Mouse (Mus musculus): ENCODE results near the gene Asic2.

The Asic2 gene

DNA sequence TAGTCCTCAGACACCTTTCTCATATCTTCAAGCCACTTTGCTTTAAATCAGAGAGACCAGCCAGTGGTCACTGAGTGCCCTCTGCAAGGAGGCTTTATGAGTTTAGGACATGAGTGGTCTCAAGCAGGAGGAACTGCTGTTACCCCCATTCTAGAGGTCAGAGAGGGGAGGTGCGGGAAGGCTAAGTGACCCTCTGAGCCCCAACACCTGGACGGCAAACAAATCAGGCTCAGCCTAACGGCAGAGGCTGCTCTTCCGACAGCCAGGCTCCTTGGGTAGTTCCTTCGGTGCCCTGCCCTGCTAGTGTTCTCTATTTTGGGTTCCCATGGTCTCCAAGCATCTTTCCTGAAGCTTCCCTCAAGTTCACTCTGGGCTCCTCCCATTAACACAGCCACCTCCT lies 357.8 kb downstream of the Asic2 start:
- DNase-seq (ENCODE audit: low spot score) = no peak

DNA sequence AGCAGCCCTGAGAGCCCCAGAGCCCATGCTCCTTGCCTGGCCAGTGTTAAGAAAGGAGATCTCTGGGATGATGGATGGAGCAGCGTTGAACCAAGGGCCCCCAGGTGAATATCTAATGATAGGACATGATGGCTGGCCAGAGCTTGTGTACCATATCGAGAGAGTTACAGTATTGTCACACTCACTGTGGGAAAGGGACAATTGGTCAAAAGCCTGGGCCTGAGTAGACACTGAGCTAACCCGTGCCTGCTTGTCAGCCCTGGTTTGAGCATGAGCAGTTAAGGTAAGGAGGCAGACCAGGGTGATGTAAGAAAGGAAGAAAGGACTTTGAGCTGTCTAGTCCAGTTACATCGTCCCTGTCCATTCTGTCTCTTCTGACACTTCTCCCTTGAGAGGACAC lies 365.3 kb downstream of the Asic2 start:
- no peak for DNase-seq (ENCODE audit: low spot score)

DNA sequence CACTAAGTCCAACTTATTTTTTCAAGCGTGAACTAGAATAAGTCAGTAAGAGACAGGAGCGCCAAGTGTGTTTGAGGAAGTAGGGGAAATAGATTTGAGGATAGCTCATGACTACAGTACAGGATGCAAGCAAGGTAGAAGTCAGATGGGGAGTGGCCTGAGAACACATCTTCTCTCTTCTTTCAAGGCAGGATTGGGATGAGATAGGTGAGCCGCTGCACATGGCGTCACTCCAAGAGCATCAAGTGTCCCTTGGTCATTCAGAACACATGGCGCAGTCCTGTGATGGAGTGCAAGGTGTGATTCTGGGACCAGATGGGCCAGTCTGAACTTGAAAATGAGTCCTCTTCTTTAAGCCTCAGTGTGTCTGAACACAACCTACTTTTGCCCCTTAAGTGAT lies 366.5 kb downstream of the Asic2 start:
- no peak for DNase-seq (ENCODE audit: low spot score)

DNA sequence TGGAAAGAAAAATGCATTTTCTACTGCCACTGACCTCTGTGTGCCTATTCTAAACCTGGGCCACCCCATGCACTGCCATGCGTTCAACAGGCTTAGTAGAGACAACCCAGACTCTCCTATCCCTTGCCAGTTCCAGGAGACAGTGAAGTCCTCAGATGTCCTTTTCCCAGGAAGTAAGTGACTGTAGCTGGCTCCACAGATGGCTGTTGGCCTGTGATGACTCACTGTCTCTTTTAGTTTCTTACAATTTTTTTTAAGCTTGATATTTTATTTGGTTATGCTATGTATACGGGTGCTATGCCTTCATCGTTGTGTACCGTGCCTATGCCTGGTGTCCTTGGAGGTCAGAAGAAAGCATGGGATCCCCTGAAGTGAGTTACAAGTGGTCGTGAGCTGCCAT lies 370.7 kb downstream of the Asic2 start:
- no peak for DNase-seq (ENCODE audit: low spot score)

DNA sequence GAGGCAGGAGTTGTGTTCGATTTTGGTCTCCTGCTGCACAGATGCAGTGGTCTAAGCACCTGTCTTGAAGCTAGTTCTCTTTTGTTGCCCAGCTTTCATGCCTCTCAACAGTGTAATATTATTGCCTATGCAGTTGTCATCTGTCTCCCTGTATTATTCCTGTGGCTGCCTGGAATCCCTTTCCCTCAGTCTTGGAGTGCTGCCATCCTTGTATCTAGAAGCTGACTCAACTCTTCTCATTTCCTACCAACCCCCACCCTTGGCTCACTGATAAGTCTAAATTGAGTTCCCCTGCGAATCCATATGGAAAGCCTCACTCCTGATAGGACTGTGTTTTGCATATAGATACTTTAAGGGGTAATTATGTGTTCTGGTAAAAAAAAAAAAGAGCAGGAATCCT lies 373.0 kb downstream of the Asic2 start:
- no peak for DNase-seq (ENCODE audit: low spot score)

DNA sequence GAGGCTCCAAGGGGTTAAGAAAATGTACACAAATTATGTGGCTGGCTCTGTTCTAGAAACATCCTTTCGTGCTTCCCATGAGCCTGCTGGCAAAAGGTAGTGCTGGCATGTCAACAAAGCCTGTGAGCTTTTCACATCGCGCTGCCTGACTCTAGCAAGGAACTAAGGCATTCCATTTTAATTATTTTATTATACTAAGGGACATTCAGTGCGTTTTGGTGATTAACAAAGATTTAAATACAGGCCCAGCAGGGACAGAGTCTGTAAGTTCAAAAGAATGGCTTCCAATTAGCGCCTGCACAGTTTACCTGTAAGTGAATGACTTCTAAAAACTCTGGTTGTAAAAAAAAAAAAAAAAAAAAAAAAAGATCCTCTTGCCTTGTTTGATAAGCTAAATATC lies 375.5 kb downstream of the Asic2 start:
- no peak for DNase-seq (ENCODE audit: low spot score)

DNA sequence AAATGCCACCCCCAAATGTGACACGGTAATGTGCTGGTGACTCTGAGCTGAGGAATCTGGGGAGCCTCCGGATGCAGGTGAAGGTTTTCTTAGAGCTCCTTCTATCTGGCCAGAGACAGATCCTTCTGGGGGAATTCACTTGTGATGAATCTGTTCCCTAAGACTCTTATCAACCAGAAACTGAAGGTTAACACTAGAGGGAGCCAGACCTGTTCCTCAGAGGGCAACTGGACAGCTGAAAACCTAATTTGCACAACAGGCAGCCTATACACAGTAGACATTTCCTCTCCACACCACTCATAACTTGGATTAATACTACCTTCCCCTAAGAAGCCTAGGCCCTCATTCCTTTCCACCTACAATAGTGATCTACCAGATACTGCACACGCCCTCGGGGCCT lies 377.3 kb downstream of the Asic2 start:
- DNase-seq (ENCODE audit: low spot score) = no peak

DNA sequence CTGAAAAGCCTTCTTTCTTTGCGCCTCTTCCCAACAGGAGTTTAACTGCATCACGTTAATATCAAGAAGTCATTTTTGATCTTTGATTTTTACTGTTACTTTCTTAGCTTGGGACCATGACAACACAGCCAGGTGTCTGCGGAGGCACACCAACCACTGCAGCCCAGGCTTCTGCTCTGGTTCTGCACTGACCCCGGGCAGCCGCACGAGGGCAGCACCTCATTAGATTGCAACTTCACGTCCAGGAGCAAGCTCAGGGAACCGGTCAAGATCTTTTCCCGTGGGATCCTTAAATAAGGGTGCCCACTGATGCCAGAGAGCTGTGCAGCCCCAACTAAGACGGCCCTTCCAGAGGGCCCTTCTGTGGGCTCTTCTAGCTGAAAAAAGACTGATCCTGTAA lies 379.6 kb downstream of the Asic2 start:
- DNase-seq (ENCODE audit: low spot score) = no peak

DNA sequence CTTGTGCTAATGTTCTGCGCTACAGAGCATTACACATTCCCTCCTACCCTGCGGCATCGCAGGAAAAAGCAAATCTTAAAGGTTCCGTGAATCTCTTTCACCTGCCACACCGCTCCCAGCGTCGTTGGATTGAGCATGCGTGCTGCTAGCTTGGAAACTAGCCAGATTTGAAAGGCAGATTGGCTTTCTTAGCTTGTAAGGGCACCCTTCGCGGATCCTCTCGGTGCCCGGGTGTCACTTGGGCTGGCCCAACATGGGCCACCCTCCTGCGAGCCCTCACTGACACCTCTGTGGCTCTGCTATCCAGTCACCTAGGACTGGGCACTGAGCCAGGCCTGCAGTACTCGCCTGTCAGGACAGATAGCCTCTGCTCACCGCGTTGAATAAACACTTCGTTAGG lies 380.3 kb downstream of the Asic2 start:
- no peak for DNase-seq (ENCODE audit: low spot score)

DNA sequence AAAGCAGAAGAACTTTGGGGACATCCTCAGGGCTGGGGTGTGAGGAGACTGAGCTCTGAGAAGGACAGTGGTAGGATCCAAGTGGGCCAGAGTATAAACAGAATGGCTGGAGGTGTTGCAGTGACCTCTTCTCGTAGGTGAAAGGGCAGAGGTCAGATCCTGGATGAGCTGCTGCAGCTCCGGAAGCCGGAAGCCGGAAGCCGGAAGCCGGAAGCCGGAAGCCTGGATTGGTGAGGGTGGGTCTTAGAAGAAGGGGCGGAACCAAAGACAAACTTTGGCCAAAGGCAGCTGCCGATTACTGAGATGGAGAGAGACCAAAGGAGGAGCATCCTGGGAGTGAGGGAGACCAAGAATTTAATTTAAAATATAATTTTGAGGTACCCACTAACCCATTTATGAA lies 381.1 kb downstream of the Asic2 start:
- DNase-seq (ENCODE audit: low spot score) = no peak

DNA sequence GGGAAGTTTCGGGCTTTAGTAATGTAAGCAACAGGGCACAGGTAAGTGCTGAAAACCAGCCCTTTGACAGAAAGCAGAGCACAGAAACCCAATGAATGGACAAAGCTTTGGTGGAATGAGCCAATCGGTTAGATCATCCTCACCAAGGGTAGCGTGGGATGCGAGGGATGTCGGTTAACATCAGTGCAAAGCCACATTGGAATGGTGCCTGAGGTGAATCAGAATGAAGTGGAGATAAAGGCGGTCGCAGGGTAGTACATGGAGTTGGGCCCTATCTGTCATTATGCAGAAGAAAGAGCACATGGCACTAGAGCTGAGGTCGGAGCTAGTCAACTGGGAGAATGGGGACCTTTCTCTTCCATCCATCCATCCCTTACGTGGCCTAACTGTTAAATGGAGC lies 383.8 kb downstream of the Asic2 start:
- DNase-seq (ENCODE audit: low spot score) = no peak

DNA sequence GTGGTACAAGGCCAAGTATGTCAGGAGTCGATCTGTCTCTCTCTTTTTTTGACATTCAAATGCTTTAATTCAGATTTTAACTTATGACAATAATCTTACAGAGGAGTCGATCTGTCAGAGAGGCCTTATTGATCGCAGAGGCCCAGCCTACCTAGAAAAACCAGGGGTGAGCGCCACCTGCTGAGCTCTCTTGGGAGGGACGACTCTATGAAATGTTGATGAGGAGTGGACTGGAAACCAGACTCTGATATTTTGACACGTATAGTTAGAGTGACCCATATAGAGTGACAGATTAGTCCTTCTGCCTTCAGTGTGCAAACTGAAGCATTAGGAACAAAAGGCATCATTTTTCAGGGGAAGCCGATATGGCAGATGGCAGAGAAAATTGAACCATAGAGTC lies 385.1 kb downstream of the Asic2 start:
- no peak for DNase-seq (ENCODE audit: low spot score)

DNA sequence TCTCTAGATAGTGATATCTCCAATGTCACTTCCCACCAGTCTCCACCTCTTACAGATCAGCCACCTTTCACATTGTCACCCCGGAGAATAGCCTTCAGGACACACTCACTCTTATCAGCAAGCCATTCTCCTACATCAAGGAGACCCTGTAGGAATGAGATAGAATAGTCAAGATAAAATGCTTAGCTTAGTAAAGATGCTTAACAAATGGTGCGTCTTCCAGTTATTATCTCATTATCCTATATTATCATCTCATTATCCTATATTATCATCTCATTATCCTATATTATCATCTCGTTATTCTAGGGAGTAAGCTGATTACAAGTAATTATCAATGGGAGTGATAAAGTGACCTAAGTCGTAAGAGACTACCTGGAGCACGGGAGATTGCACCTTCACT lies 386.1 kb downstream of the Asic2 start:
- no peak for DNase-seq (ENCODE audit: low spot score)

DNA sequence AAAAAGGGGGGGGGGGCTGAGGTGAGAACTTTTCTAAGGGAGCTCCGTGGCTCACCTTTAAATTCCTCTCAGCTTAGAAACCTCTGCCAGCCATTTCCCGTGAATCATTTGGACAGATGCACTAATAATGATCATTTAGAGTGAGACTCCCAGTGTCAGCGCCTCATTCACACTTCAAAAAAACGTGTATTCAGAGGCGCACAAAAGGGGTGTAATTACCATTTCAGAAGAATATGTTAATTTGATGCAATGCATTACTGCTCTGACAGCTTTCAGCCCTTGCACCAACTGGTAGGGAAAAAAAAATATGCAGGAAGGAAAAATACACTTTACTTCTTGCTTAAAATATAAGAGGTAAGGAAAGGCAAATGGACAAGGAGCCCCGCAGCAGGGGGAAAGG lies 388.5 kb downstream of the Asic2 start:
- no peak for DNase-seq (ENCODE audit: low spot score)

DNA sequence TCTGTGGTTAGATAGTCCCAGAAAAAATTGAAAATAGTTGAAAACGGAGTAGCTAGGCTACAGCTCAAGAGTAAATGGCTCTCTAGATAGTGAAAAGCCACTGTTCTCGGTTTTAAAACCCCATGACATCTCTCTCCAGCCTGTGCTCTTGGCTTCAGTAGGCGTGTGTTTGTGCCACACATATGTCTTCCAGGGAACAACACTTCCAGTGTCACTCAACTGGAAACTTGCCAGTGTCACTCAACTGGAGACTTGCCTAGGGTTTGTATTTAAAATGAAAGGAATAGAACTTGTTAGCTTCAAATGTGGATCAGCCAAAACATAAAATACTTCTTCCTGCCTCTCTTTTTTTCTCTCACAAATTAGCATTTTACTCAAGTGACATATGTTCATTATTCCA lies 397.9 kb downstream of the Asic2 start:
- no peak for DNase-seq (ENCODE audit: low spot score)

DNA sequence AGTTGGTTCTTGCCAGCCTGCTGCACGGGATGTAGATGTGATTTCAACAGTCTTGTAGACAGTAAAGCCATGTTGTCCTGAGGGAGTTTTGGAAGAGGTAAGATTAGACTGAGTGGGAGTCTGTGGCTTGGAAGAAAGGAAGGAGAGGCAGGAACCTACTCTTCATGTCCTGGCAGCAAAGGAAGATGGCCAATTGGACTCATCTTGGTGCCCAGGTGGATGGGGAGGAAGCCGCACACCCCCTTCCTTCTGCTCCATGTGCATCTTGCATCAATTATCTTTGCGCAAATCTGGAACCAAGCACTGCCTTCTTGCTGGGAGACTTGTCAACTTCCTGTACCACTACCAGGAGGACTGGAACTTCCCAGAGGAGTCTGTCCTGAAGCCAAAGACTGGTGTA lies 403.4 kb downstream of the Asic2 start:
- no peak for DNase-seq (ENCODE audit: low spot score)

DNA sequence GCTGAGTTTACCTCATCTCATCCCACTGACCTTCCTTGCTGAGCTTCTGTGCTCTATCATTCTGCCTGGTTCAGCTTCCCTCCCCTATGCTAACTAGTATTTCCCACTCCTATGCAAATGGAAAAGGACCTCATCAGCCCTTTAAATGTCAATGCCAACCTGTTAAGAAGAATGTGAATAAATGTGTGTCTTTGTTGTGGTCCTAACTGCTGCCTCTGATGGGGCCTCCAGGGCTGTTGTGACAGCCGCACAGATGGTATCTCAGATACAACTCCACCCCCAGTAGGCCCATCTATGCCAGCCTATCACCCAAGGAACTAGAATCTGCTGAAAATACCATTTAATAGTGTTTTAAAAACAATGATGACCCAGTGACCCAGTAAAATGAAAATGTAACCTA lies 407.9 kb downstream of the Asic2 start:
- no peak for DNase-seq (ENCODE audit: low spot score)

DNA sequence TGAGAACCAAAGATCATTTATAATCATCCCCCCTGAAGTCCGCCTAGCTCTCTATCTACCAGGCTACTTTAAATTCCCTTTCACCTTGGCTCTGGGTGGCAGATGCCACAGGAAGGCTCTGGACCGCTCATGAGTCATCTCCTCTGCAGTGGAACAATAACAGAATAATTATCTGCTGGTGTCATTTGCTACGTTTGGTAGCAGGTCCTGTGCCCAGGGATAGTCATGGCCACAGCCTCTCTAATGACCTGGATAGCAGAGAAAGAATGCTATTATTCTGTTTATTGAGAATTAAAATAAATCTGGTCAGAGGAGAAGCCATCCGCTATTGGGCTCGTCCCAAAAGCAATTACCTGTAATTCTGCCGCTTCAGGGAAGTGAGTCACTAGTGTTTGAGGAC lies 425.1 kb downstream of the Asic2 start:
- no peak for DNase-seq (ENCODE audit: low spot score)

DNA sequence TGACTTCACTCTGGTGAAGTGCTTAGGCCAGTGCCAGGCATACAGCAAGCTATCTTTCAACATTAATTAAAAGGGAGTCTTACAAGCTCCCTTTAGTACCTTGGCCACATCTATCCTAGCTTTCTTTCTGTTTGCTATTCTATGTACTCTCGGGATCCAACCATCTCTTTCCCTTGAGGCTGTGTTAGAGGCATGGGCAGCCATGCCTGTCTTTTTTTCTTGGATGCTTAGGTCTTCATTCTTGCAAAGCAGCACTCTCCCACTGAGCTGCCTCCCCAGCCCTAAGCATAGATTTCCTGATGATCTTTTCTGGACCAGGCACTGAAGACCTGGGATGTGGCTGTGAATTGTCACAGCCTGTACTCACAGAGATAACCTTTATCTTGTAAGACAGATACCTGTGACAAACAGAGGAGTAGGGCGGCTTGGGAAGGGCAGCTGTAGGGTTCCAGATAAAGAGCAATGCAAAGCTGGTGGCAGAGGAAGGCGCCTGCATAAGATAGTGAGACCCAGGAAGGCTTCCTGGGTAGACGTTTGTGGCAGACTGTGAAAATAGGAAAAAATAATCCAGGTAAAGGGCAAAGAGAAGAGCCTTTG lies 433.0 kb downstream of the Asic2 start:
- no peak for DNase-seq (ENCODE audit: low spot score)

DNA sequence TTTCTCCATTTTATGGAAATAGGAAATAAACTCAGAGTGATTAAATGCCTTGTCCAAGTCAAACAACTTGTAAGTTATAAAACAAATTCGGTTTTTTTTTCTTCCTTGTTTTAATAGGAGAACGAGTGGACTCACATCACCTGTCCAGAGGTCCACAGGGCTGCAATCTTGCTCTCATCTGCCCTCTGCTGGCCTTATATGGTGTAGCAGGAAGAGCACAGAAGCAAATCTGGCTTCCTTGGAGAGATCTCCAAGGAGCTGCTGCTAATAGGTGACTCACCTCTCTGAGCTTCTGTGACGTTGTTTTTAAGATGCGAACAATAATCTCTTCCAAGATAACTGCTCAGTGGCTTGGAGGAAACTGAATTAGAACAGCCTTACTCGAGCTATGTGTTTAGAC lies 433.6 kb downstream of the Asic2 start:
- no peak for DNase-seq (ENCODE audit: low spot score)

DNA sequence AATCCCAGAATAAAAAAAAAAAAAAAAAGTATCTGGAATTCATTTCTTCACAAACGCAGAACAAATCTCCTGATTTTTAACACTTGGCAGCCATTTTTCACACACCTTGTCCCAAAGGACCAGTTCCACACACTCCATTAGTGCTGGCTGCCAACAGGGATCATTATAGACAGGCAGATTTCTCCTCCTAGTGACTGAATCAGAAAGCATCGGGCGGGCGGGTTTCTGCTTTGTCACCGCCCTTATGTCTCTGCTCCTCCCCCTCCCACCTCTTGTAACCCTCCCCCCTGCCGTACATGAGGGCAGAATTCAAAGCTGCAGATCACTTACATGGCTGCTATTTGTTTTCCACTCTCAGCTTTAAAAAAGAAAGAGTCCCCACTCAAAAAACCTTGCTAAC lies 436.4 kb downstream of the Asic2 start:
- DNase-seq (ENCODE audit: low spot score) = no peak

DNA sequence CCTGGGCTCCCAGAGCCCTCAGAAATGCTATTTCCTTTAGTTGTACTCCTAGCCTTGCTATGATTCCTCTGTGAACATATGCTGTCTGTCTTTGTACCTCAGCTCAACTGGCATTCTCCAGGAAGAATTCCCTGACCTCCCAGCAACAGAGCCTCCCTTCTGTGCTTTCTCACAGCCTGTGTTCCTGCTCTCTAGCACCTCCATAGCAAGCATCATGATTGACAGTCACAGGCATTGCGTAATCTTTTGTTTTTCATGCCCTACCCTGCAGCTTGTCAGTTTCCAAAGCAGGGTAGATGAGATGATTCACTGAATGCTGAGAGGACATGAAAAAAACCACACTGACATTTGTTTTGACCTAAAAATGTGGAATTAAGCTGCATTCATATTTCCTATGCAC lies 445.3 kb downstream of the Asic2 start:
- DNase-seq (ENCODE audit: low spot score) = no peak

DNA sequence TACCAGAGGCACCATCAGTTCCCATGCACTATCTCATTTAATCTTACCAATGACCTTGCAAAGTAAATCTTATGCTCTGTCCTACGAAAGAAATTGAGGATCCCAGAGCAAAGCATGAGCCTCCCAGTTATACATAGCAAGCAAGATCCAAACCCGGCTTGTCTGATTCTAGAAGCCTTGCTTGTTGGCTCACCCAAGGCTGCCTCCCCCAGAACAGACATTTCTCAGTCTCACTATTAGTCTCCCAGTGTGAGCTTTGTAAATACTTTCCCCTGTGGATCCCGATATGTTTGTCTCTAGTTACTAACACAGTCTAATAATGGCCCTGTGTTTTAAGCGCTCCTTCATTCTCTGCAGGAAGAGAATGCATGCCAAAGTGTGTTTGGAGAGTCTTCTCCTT lies 446.4 kb downstream of the Asic2 start:
- DNase-seq (ENCODE audit: low spot score) = no peak

DNA sequence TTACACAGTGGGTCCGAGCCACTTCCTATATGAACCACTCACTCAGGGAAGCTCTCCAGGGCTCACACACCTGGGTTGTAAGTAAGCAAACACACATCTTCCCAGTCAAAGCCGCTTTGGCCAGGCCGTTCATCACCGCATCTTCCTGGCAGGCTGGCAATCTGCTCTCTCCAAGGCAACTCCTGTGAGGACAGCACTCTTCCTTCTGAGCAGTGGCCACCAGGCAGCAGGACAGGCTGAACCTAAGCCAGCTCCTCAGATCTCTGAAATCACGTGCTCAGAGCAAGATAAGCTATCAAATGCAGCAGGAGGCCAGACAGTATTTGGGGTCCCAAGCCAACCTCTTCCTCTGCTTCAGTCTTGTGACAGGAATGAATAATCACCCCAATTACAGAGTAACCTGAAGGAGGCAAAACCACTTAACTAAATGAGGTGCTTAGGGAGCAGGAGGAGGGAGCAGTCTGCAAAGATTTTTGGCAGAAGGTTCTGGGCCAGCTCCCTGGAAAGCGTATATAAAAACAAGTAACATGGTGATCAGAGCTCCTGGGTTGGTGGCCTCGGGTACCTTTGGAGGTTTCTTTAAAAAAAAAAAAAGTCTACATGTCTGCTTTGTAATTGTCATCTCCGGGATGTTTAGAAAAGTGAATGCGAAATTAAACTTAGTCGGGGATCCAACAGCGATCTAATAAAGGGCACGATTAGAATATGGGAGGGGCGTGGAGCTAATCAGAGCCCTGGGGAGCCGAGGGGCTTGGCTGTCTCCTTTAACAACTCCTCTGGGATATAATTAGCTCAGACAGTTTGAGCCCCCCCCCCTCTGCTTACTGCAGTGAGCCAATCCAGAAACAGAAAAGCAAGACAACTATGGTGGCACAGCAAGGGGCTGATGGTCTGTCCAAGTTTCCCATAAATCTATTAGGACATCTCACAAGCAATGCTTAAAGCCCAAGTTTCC lies 450.0 kb downstream of the Asic2 start:
- DNase-seq (ENCODE audit: low spot score) = no peak

Measured in spleen, adult 12 weeks (tissue).